Mouse (Mus musculus): ENCODE measurements around the gene Nacad. TPM values are rescaled to one million over a fixed set of nuclear protein-coding genes. Genes with fewer than 3 reads are reported as not detected.
A peak's percentile ranks its signal among the peaks of the same experiment; 100 is the strongest.
"Not testable (repeated sequence)": the region's sequence is repeated elsewhere in the genome, so short reads cannot be mapped to it uniquely, and the experiment has no call there.

The Nacad gene
- under 1 TPM; 0.62 to 0.73 TPM for total RNA-seq (2021)
- long read RNA-seq, experiment 1: 0 reads
- long read RNA-seq, experiment 2, partial matches to known transcripts: 1 of 1 reads
- long read RNA-seq, experiment 2, other reads (novel, unspliced or antisense): 0 of 1 reads

DNA sequence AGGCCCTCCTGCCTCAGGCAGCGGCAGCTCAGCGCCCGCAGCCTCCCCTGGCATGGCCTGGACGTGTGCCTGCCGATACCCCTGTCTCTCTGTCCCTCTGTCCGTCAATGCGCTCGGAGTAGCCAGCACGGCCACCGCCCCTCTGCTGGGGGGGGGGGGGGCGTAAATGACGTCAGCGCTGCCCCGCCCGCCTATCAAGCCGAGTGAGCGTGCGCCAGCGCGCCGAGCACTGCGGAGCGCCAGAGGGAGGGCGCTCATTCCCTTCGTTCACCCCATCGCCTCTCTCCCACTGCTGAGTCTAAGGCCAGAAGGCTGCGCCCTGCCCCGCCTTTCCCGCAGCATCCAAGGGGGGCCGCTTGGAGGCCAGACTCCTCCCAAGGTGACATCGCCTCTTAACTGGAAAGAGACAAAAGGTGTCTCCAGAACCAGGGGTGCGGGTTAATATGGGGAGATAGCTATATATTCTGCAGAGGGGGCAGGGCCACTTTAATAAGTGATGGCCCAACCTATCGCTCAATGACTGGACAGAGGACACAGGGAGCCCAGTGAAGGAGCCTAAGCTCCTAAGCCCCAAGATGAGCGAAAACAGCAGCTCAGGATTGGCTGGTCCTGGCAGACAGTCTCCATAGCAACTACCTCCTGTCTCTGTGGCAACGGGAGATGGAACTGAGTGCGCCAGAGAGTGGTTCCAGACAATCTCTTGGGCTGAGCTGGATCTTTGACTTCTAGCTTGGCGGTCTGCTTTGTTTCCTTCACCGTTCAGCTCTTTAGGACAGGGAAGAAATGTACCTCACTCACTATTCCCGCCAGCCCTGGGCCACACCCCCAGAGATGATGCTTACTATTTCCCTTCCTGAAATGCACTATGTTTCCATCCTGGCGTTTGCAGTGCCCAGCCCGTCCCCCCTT lies at the start of gene Nacad:
Gene Nacad, minus strand, starts transcription at position 563 of the 909 bp plus-strand sequence.
- intact Hi-C loops (cut with DNase I): no loop called here
- peak in 1 of 2 experiments; percentile 33 for DNase-seq

DNA sequence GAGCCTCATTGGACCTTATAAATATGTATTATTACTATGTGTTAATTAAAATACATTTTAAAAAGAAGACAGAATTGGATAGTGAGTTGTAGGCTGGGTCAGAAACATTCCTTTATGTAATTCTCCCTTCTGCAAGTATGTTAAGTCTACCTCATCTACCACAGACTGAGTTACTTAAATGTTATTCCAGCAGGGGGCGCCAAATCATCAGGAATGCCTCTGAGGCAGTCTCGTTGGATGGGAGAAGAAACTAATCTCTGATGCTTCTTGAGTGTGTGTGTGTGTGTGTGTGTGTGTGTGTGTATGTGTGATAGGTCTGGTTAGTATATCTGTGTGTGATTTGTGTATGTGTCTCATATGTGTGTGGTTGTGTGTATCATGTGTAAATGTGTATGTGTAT lies 49.0 kb upstream of the Nacad start:
- peak; percentile 77 to 90 for DNase-seq
- intact Hi-C loops (cut with DNase I): loop anchor here (1.0 to 10.0 kb wide), 4 partner anchors 52 to 1650 kb away; no protein-coding TSS in a partner anchor

DNA sequence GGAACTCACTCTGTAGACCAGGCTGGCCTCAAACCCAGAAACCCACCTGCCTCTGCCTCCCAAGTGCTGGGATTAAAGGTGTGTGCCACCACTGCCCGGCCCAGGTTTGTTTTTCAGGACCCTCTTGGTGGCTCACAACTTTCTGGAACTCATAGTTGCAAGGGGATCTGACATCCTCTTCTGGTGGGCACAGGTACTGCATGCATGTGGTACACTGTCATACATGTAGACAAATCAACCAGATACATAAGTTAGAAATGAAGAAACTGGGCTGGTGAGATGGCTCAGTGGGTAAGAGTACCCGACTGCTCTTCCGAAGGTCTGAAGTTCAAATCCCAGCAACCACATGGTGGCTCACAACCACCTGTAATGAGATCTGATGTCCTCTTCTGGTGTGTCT lies 47.1 kb upstream of the Nacad start:
- intact Hi-C loops (cut with DNase I): loop anchor here (10.0 kb wide), 1 partner anchor 1652 kb away; no protein-coding TSS in a partner anchor
- not testable (repeated sequence) for DNase-seq

DNA sequence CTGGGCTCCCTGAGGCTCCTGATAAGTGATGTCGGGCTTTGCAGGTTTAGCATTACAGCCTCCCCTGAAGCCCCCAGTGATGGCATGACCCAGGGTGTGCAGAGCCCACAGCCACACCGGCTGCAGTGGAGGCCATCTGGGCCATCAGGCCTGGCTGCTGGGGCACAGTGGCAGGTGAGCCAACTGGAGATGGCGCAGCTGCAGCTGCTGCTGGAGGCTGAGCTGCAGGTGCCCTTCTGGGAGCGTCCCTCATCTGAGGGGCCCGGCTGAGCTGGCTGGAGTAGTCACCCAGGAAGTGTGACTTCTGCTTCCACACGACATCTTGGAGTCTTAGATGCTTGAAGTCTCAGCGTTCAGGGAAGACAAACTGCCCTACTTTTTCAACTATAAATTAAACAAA lies 44.7 kb upstream of the Nacad start:
- DNase-seq: no peak

DNA sequence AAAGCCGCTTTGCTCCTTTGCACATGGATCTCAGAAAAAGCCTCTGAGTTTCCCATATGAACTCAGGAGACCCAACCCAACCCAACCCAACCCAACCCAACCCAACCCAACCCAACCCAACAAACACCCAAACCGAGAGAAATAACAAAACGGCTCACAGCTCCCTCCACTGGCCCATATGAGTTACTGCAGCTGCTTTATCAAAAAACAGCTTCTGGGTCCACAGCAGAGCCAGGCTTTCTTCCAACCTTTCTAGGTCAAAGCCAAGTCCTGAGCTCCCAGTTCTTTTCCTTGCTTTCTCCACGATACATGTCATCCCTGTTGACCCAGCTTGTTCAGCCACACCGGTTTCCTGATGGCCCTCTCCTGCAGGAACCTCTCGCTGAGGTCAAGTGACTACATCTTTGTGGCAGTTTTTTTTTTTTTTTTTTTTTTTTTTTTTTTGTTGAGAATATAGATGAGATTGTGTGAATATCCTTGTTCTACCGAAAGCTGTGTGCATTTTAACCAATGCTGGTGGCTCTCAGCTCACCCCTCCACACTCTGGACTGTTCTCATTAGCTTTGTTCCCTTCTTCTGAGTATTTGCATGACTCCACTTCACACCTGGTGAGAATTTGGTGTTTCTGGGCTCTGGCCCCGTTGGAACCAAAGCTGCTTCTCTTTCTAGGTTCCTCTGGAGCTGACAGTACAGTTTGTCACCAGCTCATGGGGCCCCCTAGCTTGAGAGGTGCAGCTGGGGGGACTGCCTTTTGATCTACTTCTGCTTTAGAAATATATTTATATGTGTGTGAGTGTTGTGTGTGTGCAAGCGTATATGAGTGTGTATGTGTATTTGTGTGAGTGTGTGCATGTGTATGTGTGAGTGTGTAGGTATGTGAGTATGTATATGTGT lies 42.2 kb upstream of the Nacad start:
- no peak for DNase-seq
- intact Hi-C loops (cut with DNase I): no loop called here

More for the DNA sequence above, 44.7 kb upstream of the Nacad start:
- intact Hi-C loops (cut with DNase I): loop anchor here (10.0 kb wide), 1 partner anchor 1654 kb away; no protein-coding TSS in a partner anchor

DNA sequence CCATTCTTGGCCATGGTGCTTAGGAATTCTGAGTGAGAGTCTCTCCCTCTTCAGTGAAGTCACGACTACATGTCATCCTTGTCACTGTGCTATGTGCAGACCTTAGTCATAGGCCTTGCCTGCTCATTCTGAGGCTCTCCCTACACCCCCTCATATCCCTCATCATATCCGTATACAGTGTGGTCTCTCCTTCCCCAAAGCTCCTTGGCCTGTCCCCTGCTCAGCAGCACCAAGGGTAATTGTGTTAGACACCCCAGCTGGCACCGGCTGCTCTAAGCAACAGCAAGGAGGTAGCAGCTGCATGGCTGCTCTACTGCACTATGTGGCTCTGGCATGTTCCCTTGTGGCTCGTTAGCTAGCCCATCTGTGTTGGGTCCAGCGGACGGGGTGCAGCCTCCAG lies 38.7 kb upstream of the Nacad start:
- intact Hi-C loops (cut with DNase I): no loop called here
- DNase-seq: no peak

DNA sequence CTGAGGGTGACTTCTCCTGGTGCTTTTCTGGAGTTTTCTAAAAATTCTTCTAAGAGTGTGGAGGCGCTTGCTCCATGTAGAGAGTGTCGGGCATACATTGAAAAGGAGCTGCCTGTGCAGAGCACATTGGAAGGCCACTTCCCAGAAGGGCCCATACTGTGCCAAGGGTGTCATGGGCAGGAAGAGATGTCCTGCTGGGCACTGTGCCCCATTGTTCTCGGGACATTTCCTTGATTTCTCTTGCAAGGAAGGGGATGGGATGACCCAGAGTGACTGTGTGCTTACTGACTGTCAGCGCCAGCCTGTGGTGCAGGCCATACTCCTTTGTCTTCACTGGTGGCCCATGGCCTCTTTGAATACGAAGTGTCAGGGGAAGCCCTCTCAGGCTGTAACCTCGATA lies 33.2 kb upstream of the Nacad start:
- intact Hi-C loops (cut with DNase I): no loop called here
- DNase-seq: no peak

DNA sequence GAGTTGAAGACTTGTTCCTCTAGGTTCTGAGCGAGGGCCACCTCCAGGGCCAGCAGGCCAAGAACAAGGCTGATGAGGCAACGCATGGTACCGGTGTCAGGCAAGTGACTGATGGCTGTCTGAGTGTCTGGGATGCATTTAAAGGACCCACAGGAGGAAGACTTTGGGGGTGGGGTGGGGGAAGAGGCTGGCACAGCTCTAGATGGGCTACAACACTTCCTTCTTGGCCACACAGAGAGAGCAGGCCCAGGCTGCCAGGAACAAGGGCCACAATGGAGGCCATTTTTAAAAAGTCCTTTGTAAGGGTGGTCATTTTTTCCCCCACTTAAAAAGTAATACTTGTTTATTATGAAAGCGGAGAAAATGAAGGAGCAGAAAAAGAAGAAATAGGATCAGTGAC lies 32.7 kb upstream of the Nacad start, which contains the start of gene Wap:
Gene Wap, minus strand, starts transcription at position 101 of the 400 bp plus-strand sequence.
- intact Hi-C loops (cut with DNase I): no loop called here
- no peak for DNase-seq

DNA sequence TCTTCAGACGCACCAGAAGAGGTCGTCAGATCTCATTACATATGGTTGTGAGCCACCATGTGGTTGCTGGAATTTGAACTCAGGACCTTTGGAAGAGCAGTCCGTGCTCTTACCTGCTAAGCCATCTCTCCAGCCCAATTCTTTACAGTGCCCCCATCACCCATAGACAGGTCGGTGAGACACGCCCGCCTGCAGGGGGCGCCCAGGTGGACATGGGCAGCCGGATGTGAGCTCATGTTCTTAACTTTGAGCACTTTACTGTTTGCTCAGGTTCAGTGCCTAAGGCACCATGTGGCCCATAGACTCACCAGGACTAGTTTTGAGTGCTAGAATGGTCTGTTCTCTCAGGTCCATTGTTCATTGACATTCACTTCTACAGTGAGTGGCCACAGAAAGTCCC lies 30.3 kb upstream of the Nacad start:
- intact Hi-C loops (cut with DNase I): no loop called here
- DNase-seq: no peak

DNA sequence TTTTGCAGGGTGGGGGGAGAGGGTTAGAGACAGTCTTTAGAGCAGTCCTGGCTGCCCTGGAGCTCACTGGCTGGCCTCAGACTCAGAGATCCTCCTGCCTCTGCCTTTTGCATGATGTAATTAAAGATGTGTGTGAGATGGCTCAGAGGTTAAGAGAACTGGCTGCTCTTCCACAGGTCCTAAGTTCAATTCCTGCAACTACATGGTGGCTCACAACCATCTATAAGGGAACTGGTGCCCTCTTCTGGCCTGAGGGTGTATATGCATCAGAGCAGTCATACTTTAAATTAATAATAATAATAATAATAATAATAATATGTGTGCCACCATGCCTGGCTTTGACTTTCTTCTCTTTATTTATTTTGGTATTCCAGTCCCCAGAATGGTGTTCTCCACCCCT lies 23.8 kb upstream of the Nacad start:
- peak in 1 of 2 experiments; percentile 48 for DNase-seq
- intact Hi-C loops (cut with DNase I): no loop called here

DNA sequence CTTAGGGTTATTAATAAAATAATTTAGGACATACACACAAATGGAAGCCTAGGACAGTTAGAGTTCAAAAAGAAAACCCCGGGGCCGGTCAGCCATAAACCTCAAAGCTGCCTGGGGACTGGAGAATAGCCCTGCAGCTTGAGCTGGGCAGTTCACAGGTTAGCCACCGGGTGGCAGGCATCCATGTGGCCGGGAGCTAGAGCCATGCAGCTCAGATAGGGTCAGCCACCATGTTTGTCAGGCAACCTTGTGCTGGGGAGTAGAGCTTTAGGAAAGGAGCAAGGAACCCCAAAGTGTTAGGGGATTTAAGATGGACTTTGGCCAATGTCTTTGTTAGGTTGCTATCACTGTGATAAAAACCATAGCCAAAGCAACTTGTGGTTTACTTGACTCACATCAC lies 22.7 kb upstream of the Nacad start:
- intact Hi-C loops (cut with DNase I): no loop called here

DNA sequence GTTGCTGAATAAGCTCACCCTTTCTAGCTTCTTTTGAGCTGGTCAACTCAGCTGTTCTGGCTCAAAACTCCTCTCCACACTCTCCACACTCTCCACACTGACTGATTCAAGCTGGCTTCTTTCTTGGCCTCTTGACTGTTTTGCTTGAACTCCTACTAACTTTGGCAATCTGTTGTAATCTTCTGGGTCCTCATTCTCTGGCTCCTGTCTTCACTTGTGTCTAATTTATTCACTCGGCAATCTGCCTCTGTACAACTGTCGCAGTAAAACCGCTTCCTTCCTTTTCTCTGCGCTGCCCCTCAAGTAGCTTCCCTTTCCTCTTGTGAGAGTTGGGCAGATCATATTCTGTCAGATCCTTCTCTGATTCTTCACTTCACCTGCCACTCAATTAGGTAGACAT lies 21.9 kb upstream of the Nacad start:
- intact Hi-C loops (cut with DNase I): loop anchor here (2.0 kb wide), 1 partner anchor 161 kb away; no protein-coding TSS in a partner anchor
- peak in 1 of 2 experiments; percentile 30 for DNase-seq

More for the DNA sequence above, 22.7 kb upstream of the Nacad start:
- peak; percentile 38 to 64 for DNase-seq

DNA sequence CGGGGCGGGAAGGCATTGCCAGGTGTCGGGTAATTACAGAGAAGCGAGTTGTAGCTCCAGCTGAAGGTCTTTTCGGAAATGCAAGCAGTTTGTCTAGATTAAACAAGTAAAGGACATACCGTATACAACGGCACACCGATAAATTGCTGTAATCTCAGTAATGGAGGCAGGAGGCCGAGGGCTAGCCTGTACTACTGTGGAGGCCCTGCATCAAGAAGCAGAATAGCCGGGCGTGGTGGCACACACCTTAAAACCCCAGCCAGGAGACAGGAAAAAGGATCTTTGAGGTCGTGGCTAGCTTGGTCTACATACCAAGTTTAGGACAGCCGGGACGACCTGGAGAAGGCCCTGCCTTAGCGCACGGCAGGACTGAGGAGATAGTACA lies 20.5 kb upstream of the Nacad start:
- intact Hi-C loops (cut with DNase I): loop anchor here (2.0 kb wide), 1 partner anchor 160 kb away; no protein-coding TSS in a partner anchor
- peak in 1 of 2 experiments; percentile 36 for DNase-seq

DNA sequence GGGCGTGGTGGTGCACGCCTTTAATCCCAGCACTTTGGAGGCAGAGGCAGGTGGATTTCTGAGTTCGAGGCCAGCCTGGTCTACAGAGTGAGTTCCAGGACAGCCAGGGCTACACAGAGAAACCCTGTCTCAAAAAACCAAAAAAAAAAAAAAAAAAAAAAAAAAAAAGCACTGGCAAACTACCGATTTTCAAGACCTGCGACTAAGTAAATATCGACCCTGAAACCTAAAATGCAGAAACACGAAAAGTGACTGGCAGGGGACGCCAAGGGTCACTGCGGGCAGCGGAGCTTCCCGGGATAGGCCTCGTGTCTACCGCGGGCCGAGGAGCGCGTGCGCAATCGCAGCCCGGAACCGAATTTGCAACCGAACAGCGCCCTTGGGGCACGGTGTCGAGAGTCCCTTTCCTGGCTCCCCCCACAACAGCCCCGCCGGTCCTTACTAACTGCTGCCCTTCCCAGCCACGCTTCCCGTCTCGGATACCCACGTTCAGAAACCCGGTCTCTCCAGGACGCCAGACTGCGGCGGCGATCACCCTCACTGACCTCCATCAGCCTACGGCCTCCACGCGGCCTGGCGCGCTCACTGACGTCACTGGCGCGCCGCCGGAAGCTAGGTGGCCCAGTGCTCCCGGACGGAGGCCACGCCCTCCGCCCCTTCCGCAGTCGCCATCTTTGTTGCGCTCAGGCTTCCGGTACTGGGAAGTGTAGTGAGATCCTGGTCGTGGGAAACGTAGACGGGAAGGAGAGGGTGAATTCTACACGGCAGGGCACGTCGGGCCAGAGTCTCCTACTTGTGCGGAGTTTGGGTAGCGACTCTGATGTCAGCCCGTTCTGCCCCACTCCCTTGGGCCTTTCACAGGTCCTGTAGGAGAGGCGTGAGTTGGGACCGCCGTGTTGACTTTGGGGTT lies 19.9 kb upstream of the Nacad start, which contains the start of gene Tbrg4:
Gene Tbrg4, minus strand, starts transcription at position 590 of the 910 bp plus-strand sequence.
- DNase-seq: peak; percentile 95
- intact Hi-C loops (cut with DNase I): loop anchor here (2.0 kb wide), 2 partner anchors 79 to 159 kb away; partner anchors contain the start of gene Ccm2

DNA sequence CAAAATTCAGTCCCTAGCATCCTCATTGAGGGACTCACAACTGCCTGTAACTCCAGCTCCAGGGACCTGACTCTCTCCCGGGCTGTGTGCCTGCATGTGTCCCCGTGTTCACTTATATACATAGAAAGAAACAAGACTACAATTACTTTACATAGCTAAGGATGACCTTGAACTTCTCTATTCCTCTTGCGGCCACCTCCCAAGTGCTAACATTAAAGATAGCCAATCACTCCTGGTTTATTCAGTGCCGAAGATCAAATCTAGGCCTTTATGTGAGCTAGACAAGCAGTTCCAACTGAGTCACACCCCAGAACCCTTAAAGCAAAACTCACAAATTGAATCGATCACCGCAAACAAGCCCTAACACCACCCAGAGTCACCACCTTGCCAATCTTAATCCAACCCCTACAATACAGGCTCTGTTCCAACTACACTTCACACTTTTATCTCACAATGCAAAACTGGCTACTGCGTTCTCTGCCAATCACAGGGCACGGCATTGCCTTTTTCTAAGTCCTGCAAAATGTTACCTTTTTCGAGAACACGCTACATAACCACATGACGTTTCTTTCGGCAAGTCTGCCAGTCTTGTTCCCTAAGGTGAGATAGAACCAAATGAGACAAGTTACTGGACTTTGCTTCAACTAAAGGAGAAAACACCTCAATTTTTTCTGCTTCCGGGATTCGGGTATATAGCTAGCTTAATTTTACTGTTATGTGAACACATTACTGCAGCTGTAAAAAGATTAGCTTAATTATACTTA lies 18.9 kb upstream of the Nacad start:
- DNase-seq: no peak

DNA sequence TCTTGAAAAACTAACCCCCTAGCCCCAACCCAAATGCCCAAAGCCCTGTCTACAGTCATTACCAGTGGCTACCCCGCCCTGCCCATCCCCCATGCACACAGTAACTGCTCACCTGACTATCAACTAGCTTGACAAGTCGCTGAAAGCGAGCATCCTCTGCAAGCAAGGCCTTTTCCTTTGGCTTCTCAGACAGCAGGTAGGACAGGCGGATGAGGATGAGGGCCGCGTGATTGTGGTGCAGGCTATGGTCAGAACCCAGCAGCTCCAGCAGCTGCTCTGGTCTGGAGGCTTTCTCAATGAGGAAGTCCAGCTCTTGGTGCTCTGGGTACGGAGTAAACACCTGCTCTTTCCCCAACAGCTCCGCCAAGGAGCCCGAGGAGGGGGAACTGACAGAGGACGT lies 17.9 kb upstream of the Nacad start:
- intact Hi-C loops (cut with DNase I): loop anchor here (2.0 kb wide), 1 partner anchor 77 kb away; the partner anchor contains the start of gene Ccm2
- no peak for DNase-seq

More for the DNA sequence above, 18.9 kb upstream of the Nacad start:
- intact Hi-C loops (cut with DNase I): loop anchor here (2.0 kb wide), 1 partner anchor 78 kb away; the partner anchor contains the start of gene Ccm2

DNA sequence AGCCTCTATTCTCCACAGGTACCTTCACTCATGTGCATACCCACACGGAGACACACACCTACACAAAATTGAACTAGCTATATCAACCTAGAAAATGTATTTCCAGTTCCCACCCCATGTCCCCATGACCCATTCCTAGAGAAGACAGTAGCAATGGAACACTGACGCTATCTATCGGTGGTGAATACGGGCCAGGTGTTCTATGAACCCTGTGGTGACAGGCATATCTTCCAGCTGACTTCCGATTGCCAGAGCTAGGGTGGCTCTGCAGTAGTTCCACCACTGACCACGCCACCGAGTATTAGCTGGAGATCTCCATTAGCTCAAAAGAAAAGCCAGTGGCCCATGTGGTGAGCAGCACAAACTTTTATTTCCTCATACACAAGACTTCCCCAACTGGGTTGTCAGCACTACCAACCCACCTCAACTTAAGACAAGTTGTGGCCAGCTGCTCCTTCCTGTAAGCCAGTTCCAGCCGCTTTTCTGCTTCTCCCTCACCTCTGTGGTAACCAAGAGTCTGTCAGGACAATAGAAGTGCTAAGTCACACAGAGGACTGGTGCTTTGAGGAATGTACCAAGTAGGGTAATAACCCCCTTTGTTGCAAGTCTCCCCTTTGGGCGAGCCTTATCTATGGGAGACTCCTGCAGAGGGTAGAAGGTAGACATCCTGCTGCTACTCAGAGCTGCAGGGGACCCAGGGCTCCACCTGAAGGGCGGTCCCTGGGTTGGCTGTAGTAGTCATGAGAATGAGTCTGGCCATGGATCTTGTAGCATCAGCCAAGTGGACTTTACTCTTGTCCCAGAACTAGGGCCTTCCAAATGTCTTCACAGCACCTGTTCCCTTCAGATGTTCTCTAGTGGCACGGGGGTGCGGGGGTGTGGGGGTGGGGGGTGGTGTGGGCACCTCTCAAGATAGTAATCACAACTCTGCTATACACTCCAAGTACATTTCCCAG lies 9.7 kb upstream of the Nacad start:
- intact Hi-C loops (cut with DNase I): no loop called here

More for the DNA sequence above, 9.7 kb upstream of the Nacad start:
- no peak for DNase-seq
